Mouse (Mus musculus): ENCODE results near the gene Hnf1a.
A peak's percentile ranks its signal among the peaks of the same experiment; 100 is the strongest.

Hnf1a gene

GRCm38 (mm10) chr5:114979250-114980121 lies 8.6 kb upstream of the Hnf1a start:
- peak; percentile 64 to 75 for DNase-seq

GRCm38 (mm10) chr5:114978888-114979249 lies 8.0 kb upstream of the Hnf1a start:
- peak in 1 of 2 experiments; percentile 36 for DNase-seq

- DNase-seq, result peak; percentile 53 to 56
Measured at GRCm38 (mm10) chr5:114978473-114978872, 7.6 kb upstream of the Hnf1a start.

GRCm38 (mm10) chr5:114976935-114977334 lies 6.0 kb upstream of the Hnf1a start:
- no peak for DNase-seq

GRCm38 (mm10) chr5:114973131-114973530 lies 2.2 kb upstream of the Hnf1a start:
- peak; percentile 62 to 74 for DNase-seq

- DNase-seq, result peak in 1 of 2 experiments; percentile 28
Measured at GRCm38 (mm10) chr5:114972201-114972600, 1.3 kb upstream of the Hnf1a start.

- peak; percentile 36 to 51 for DNase-seq
Measured at GRCm38 (mm10) chr5:114969609-114970215, 1.2 kb downstream of the Hnf1a start.

- DNase-seq, result peak; percentile 86 to 95
Measured at GRCm38 (mm10) chr5:114969064-114969463, 1.8 kb downstream of the Hnf1a start.

GRCm38 (mm10) chr5:114968651-114969050 lies 2.2 kb downstream of the Hnf1a start:
- DNase-seq, result peak; percentile 62 to 89

- DNase-seq, result peak; percentile 39 to 74
Measured at GRCm38 (mm10) chr5:114967523-114968268, 3.2 kb downstream of the Hnf1a start.

GRCm38 (mm10) chr5:114964967-114965898 lies 5.7 kb downstream of the Hnf1a start:
- peak; percentile 72 to 87 for DNase-seq

GRCm38 (mm10) chr5:114964315-114964966 lies 6.5 kb downstream of the Hnf1a start:
- DNase-seq, result peak; percentile 66 to 74

GRCm38 (mm10) chr5:114961590-114962360 lies 9.1 kb downstream of the Hnf1a start:
- peak; percentile 44 to 81 for DNase-seq

GRCm38 (mm10) chr5:114958069-114958468 lies 12.8 kb downstream of the Hnf1a start:
- no peak for DNase-seq

- DNase-seq, result no peak
Measured at GRCm38 (mm10) chr5:114953326-114953725, 17.6 kb downstream of the Hnf1a start.

- DNase-seq, result no peak
Measured at GRCm38 (mm10) chr5:114951279-114951880, 19.5 kb downstream of the Hnf1a start.

- DNase-seq, result no peak
Measured at GRCm38 (mm10) chr5:114950669-114951068, 20.2 kb downstream of the Hnf1a start.

- no peak for DNase-seq
Measured at GRCm38 (mm10) chr5:114949812-114950211, 21.1 kb downstream of the Hnf1a start.

- DNase-seq, result no peak
Measured at GRCm38 (mm10) chr5:114949316-114949715, 21.6 kb downstream of the Hnf1a start.

GRCm38 (mm10) chr5:114948891-114949290 lies 22.0 kb downstream of the Hnf1a start:
- DNase-seq, result peak; percentile 75 to 77
